Mouse (Mus musculus): ENCODE measurements at regions not wholly inside any gene's neighbourhood (a gene's known extent, or its start where the extent isn't known, plus 50 kb on each side); places are given as distances from the start of the nearest gene placed in this dataset.

GRCm38 (mm10) chr7:117943435-117943834 lies 172.6 kb downstream of the Rps15a start:
- TF ChIP-seq POLR2A (IDR thresholded peaks at IDR 0.05; ENCODE audit: insufficient read depth, low read depth, low read length) (no peak), CTCF (IDR thresholded peaks at IDR 0.05; ENCODE audit: insufficient read depth, low read depth, low read length) (no peak)

Data from olfactory bulb, adult 2 months (tissue).